Mouse (Mus musculus) kidney, embryonic 14.5 days (tissue): ENCODE data around the gene Eif3b. TPM values are rescaled to one million over a fixed set of nuclear protein-coding genes. Genes with fewer than 3 reads are reported as not detected.

Experiments
- ATAC-seq: fragments of 200-750 bp; cut with Nextera tagmentation; 2 replicates; pipeline ENCODE4 v1.8.0; 2017; ENCODE audit warnings: moderate number of reproducible peaks, mild to moderate bottlenecking, moderate TSS enrichment, moderate library complexity; ENCODE audit not compliant: low FRiP score, low TSS enrichment
- H3K27ac ChIP-seq: fragments of 300-500 bp; sonication (generic); 2 replicates; pipeline ENCODE4 v1.5.1; 2014; ENCODE audit warnings: low read depth, mild to moderate bottlenecking, low read length, moderate library complexity, mixed read lengths
- H3K27me3 ChIP-seq: fragments of 300-500 bp; sonication (generic); 2 replicates; pipeline ENCODE4 v1.6.1; 2014; ENCODE audit warnings: mild to moderate bottlenecking, low read length; ENCODE audit not compliant: control insufficient read depth, insufficient read depth
- H3K36me3 ChIP-seq: fragments of 300-500 bp; sonication (generic); 2 replicates; pipeline ENCODE4 v1.6.1; 2014; ENCODE audit warnings: low read length, mixed read lengths; ENCODE audit not compliant: control insufficient read depth, insufficient read depth
- H3K4me1 ChIP-seq: fragments of 300-500 bp; sonication (generic); 2 replicates; pipeline ENCODE4 v1.6.1; 2014; ENCODE audit warnings: low read length, mixed read lengths; ENCODE audit not compliant: control insufficient read depth, insufficient read depth
- H3K4me2 ChIP-seq: fragments of 300-500 bp; sonication (generic); replicated peaks from 2 replicates; pipeline ENCODE4 v1.6.1; 2014; ENCODE audit warnings: low read depth, mild to moderate bottlenecking, low read length
- H3K4me3 ChIP-seq: fragments of 300-500 bp; sonication (generic); 2 replicates; pipeline ENCODE4 v1.5.1; 2014; ENCODE audit warnings: mild to moderate bottlenecking, low read length
- H3K9ac ChIP-seq: fragments of 300-500 bp; sonication (generic); 2 replicates; pipeline ENCODE4 v1.6.1; 2014; ENCODE audit warnings: low read depth, mild to moderate bottlenecking, low read length, moderate library complexity
- H3K9me3 ChIP-seq: fragments of 300-500 bp; sonication (generic); 2 replicates; pipeline ENCODE4 v1.6.1; 2016; ENCODE audit warnings: low read length; ENCODE audit not compliant: control insufficient read depth
- WGBS: fragments of 180-500 bp; shearing (Covaris S2); extraction: QIAGEN DNeasy Blood & Tissue Kit; methylation state at CpG from one replicate; pipeline ENCODE4 v1.1.7; 2014; 5-methylcytosine and 5-hydroxymethylcytosine counted together
- polyA plus RNA-seq: library from polyadenylated mRNA; unstranded; fragments of >200 nt; fragmentation: Nextera tagmentation; extraction: Ambion mirVana; gene quantifications from 2 replicates; pipeline ENCODE4 v1.2.1, GENCODE M21; 2014

Gene Eif3b
- polyA plus RNA-seq, 1 experiment from 2014 or later: 188 TPM

- no peak overlapping the region for H3K27ac ChIP-seq
- H3K4me2 ChIP-seq: no peak overlapping the region
- H3K36me3 ChIP-seq: no peaks in the 10 kb centered on the region
- no peak for ATAC-seq
- peaks cover 16% of the 10 kb centered on the region for H3K4me1 ChIP-seq
- no peak overlapping the region for H3K4me3 ChIP-seq
- 80% methylated on average over 6 of the region's 6 CpGs for WGBS
- H3K9ac ChIP-seq: no peak overlapping the region
- no peaks in the 10 kb centered on the region for H3K27me3 ChIP-seq
- H3K9me3 ChIP-seq: no peaks in the 10 kb centered on the region
Observed at GRCm38 (mm10) chr5:140379299-140379698, 39.8 kb upstream of the Eif3b start.

GRCm38 (mm10) chr5:140381156-140381555 is 38.0 kb upstream of the Eif3b start:
- no peak for ATAC-seq
- Histone ChIP-seq H3K9me3 (no peaks in the 10 kb centered on the region), H3K36me3 (no peaks in the 10 kb centered on the region), H3K27ac (no peak overlapping the region), H3K9ac (no peak overlapping the region), H3K27me3 (no peaks in the 10 kb centered on the region), H3K4me2 (no peak overlapping the region), H3K4me1 (peaks cover 18% of the 10 kb centered on the region), H3K4me3 (no peak overlapping the region)
- WGBS: 90% methylated on average over 7 of the region's 7 CpGs

GRCm38 (mm10) chr5:140382688-140383087 is 36.4 kb upstream of the Eif3b start:
- Histone ChIP-seq H3K36me3 (no peaks in the 10 kb centered on the region), H3K27me3 (no peaks in the 10 kb centered on the region), H3K4me3 (no peak overlapping the region), H3K4me2 (no peak overlapping the region), H3K9me3 (no peaks in the 10 kb centered on the region), H3K4me1 (peaks cover 32% of the 10 kb centered on the region), H3K9ac (no peak overlapping the region), H3K27ac (no peak overlapping the region)
- 94% methylated on average over 6 of the region's 6 CpGs for WGBS
- ATAC-seq: no peak

- Histone ChIP-seq H3K9ac (peak overlapping the region; percentile 28; the same call in 1 of the 2 replicates), H3K27ac (peak overlapping the region; percentile 69), H3K27me3 (no peaks in the 10 kb centered on the region), H3K4me2 (no peak overlapping the region; the same call in 1 of the 2 replicates), H3K36me3 (no peaks in the 10 kb centered on the region), H3K4me1 (peaks cover 40% of the 10 kb centered on the region), H3K4me3 (no peak overlapping the region), H3K9me3 (no peaks in the 10 kb centered on the region)
- peak; percentile 81 for ATAC-seq
- 11% methylated on average over 7 of the region's 7 CpGs for WGBS
Observed at GRCm38 (mm10) chr5:140383559-140383958, 35.6 kb upstream of the Eif3b start.

- H3K9me3 ChIP-seq: no peaks in the 10 kb centered on the region
- no peak overlapping the region for H3K4me3 ChIP-seq
- no peaks in the 10 kb centered on the region for H3K36me3 ChIP-seq
- H3K9ac ChIP-seq: peak overlapping the region; percentile 28; the same call in 1 of the 2 replicates
- no peaks in the 10 kb centered on the region for H3K27me3 ChIP-seq
- H3K27ac ChIP-seq: peak overlapping the region; percentile 69; the same call in 1 of the 2 replicates
- ATAC-seq: no peak
- no peak overlapping the region for H3K4me2 ChIP-seq
- WGBS: 73% methylated on average over 1 of the region's 1 CpGs
- peaks cover 41% of the 10 kb centered on the region for H3K4me1 ChIP-seq
Observed at GRCm38 (mm10) chr5:140384462-140384861, 34.7 kb upstream of the Eif3b start.

GRCm38 (mm10) chr5:140387236-140387635 is 31.9 kb upstream of the Eif3b start:
- H3K27me3 ChIP-seq: no peaks in the 10 kb centered on the region
- H3K4me3 ChIP-seq: no peak overlapping the region
- H3K9ac ChIP-seq: no peak overlapping the region
- peak overlapping the region; percentile 12; the same call in 1 of the 2 replicates for H3K4me2 ChIP-seq
- no peak overlapping the region for H3K27ac ChIP-seq
- no peaks in the 10 kb centered on the region for H3K9me3 ChIP-seq
- no peak for ATAC-seq
- WGBS: 53% methylated on average over 7 of the region's 7 CpGs
- peaks cover 41% of the 10 kb centered on the region for H3K4me1 ChIP-seq
- H3K36me3 ChIP-seq: no peaks in the 10 kb centered on the region

- no peak for ATAC-seq
- no peaks in the 10 kb centered on the region for H3K27me3 ChIP-seq
- H3K9me3 ChIP-seq: no peaks in the 10 kb centered on the region
- peak overlapping the region; percentile 70; the same call in 1 of the 2 replicates for H3K9ac ChIP-seq
- peak overlapping the region; percentile 77 for H3K4me3 ChIP-seq
- no peak overlapping the region for H3K27ac ChIP-seq
- no peaks in the 10 kb centered on the region for H3K36me3 ChIP-seq
- H3K4me1 ChIP-seq: peaks cover 38% of the 10 kb centered on the region
- WGBS: 80% methylated on average over 12 of the region's 12 CpGs
- H3K4me2 ChIP-seq: peak overlapping the region; percentile 95
Observed at GRCm38 (mm10) chr5:140387816-140388510, 31.2 kb upstream of the Eif3b start.

GRCm38 (mm10) chr5:140388588-140389576 is 30.2 kb upstream of the Eif3b start, which contains the start of gene Snx8:
Gene Snx8 (minus strand): TSS chr5:140389262.
- peak within 1 kb of the TSS; percentile 70 for H3K9ac ChIP-seq
- H3K9me3 ChIP-seq: no peaks in the 10 kb centered on the region
- ATAC-seq: peak; percentile 95
- peak within 1 kb of the TSS; percentile 95 for H3K4me2 ChIP-seq
- H3K36me3 ChIP-seq: no peaks in the 10 kb centered on the region
- no peak within 1 kb of the TSS for H3K27ac ChIP-seq
- peaks cover 30% of the 10 kb centered on the region for H3K4me1 ChIP-seq
- H3K27me3 ChIP-seq: no peaks in the 10 kb centered on the region
- WGBS: 2% methylated on average over 54 of the region's 63 CpGs
- H3K4me3 ChIP-seq: peak within 1 kb of the TSS; percentile 77
